Mouse (Mus musculus) cerebellum, adult 11 months (tissue): ENCODE measurements around the gene Zfp422.

ENCODE experiments used
- DNase-seq: peaks from one replicate; pipeline ENCODE4 v3.0.0; 2022

The Zfp422 gene

GRCm38 (mm10) chr6:116628539-116629171 lies at the start of gene Zfp422:
TSS of gene Zfp422 (minus strand) at chr6:116628999.
- DNase-seq = peak; percentile 61

DNA sequence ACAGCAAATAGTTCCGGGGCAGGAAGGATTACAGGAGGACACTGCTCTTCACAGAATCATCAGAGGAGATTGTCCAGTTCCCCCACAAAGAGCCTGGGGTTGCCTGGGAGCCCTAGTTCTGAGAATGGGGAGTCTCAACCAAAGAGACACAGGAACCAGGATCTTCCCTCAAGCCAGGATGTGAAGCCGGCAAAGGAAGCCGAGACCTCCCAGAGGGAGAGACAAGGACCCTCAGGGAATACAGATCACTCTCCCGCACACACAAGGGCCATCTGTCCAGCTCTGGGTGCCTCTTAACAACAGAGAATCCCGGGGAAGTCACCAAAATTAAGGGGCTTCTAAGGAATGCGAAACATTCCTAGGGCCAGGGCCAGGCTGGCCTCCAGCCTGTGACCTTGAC lies 48.5 kb upstream of the Zfp422 start:
- no peak for DNase-seq

DNA sequence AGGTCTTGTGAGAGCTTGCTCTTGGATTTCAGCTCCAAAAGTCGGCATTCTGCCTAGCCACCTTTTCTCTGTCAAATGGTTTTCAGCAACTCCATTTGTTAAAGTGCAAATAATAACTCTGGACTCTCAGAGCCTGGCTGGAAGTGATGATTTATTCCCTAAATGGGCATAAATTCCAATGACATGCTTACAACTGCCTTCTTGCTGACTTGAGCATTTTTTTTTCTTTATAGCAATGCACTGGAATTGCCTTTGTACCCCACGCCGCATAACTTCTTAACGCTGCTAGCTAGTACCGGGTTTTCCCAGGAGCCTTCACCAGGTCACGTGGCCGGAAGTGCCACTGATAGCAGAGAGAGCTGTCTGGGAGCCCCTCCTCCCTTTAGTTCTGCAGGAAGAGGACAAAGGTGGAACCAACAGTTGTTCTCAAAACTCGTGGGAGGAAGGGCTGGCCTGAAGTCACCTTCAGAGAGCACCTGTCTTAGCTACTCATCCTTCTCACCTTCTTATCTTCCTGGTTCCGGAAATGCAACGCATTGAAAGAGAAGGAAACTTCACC lies 47.6 kb upstream of the Zfp422 start:
- no peak for DNase-seq

- DNase-seq = no peak
Observed at GRCm38 (mm10) chr6:116674283-116674886, 45.6 kb upstream of the Zfp422 start.

- peak; percentile 36 for DNase-seq
Observed at GRCm38 (mm10) chr6:116673471-116674282, 44.9 kb upstream of the Zfp422 start, which contains the start of gene Rassf4. TSS of gene Rassf4 (minus strand) at chr6:116673952.

GRCm38 (mm10) chr6:116672349-116672748 lies 43.5 kb upstream of the Zfp422 start:
- no peak for DNase-seq

GRCm38 (mm10) chr6:116671768-116672167 lies 43.0 kb upstream of the Zfp422 start:
- no peak for DNase-seq

- DNase-seq = no peak
Observed at GRCm38 (mm10) chr6:116671031-116671430, 42.2 kb upstream of the Zfp422 start.

- DNase-seq = no peak
Observed at GRCm38 (mm10) chr6:116670144-116670543, 41.3 kb upstream of the Zfp422 start.

- DNase-seq = no peak
Observed at GRCm38 (mm10) chr6:116668682-116669470, 40.1 kb upstream of the Zfp422 start.

- DNase-seq = no peak
Observed at GRCm38 (mm10) chr6:116667382-116667781, 38.6 kb upstream of the Zfp422 start.

- DNase-seq = no peak
Observed at GRCm38 (mm10) chr6:116666892-116667291, 38.1 kb upstream of the Zfp422 start.

DNA sequence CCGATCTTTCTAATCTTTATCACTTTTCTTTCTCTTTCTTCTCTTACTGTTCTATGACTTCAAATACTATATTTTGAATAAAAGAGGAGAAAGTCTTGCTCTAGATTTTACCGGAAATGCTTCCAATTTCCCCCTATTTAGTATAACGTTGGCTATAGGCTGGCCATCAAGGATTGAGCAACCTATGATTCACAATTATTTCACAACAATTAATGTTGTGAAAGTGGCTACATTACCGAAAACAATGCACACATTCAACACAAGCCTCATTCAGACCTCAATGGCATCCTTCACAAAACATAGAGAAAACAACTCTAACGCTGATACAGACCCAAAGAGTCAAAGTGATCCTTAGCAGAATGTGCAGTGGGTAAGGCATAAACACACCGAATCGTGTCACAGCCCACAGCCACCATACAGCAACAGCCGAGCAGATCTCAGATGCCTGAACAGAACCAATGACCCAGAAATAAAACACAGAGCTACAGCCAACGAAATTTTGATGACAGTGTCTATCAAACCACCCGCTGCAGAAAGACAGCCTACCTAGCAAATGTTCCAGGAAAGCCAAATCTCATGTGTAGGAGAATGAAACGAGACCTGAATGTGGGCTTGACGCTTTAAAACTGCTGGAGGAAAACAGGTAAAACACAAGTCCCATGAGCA lies 37.4 kb upstream of the Zfp422 start:
- DNase-seq = no peak

DNA sequence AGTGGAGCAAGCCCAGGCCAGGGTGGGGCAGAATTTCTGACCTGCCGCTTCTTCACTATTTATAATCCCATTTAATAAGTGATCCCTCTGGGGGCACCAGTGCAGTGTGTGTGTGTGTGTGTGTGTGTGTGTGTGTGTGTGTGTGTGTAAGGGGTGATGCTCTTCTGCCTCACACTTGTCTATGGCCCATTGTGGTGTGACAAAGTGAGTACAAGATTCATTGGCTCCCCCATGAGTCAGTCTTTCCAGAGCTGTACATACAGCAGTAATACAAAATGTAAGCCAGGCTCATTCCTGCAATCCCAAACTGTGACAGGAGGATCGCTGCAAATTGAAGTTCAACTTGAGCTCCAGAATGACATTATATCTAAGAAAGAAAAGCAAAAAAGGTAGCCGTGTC lies 36.0 kb upstream of the Zfp422 start:
- DNase-seq = no peak

GRCm38 (mm10) chr6:116664031-116664430 lies 35.2 kb upstream of the Zfp422 start:
- DNase-seq = no peak

- no peak for DNase-seq
Observed at GRCm38 (mm10) chr6:116663364-116663763, 34.6 kb upstream of the Zfp422 start.

DNA sequence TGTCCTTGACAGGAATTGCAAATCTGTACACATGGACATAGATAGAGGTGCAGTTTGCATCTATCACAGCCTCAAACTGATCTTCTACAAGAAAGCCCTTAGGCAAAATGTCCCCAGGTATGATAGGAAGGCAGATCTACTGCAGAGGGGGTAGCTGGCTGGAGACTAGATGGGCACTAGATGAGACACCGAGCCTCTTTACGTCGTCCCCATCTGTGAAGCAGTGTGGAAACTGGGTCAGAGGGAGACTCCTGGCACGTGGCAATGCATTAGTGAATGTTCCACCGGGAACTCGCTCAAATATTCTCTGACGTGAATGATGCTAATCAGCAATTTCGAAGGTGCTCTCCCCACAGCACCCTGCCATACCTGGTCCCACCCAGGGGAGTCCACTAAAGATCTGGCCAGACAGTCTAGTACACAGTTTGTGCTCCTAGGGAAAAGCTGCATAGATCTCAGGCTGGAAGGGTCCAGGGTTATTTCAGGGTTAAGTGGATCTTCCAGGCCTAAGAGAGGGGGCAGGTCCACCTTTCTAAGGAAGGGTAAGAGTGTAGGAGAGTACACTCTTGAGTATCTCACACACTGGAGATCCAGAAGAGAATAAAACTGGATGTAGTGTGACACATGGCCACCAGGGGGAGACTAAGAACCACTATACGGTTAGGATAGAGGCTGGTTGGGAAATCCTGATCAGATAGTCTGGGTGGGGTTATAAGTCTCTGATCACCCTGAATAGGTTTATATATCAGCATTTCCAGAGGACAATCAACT lies 25.1 kb upstream of the Zfp422 start:
- peak; percentile 18 for DNase-seq

- no peak for DNase-seq
Observed at GRCm38 (mm10) chr6:116653191-116653590, 24.4 kb upstream of the Zfp422 start.

GRCm38 (mm10) chr6:116651437-116652118 lies 22.8 kb upstream of the Zfp422 start:
- DNase-seq = no peak

DNA sequence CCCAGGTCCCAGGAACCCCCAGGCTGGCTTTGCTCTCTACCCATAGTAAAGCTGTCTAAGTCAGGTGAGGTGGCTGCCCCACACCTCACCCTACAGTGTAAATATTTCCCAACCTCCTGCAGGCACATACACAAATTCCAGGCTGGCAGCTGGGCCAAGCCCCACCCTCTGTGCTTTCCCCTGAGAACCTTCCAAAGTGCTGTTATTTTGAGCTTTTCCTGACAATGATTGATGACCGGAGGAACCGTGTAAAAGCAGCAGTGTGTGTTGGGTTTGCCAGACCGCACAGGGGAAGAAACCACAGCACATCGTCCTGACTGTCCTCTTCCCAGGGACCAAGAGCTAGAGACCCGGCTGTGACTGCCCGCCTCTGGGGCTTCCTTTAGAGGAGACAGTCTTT lies 21.6 kb upstream of the Zfp422 start, which contains the start of gene Depp1:
Gene Depp1 (plus strand): TSS at position 204 of the 400 bp plus-strand sequence.
- DNase-seq = no peak

DNA sequence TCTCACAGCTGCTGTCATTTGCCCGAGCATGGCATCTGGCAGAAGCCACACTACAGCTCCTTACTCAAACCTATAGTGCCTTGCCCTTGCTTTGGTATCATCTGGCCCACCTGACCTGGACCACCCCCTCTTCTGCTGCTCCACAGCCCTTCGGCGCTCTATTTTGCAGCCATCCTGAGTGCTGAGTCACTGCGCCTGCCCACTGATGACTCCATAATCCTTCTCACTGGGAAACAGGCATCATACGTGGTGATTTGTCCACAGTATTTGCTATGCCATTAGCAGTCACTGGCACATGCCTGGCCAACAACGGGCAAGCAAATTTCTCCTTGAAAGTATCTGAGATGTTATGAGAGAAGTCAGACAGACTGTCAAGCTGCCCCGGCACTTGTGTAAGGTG lies 21.0 kb upstream of the Zfp422 start:
- DNase-seq = no peak
